Mouse (Mus musculus) testis, adult 2 months (tissue): ENCODE data around the gene Eif2ak4.

ENCODE experiments used
- CTCF ChIP-seq: fragments of 200-500 bp; IDR thresholded peaks from 2 replicates; pipeline ENCODE4 v1.5.1; 2012; ENCODE audit warnings: low read depth, mild to moderate bottlenecking, inconsistent platforms, low read length, moderate library complexity; ENCODE audit not compliant: control insufficient read depth, insufficient read depth, insufficient replicate concordance
- POLR2A ChIP-seq: fragments of 200-500 bp; IDR thresholded peaks from 2 replicates; pipeline ENCODE4 v1.6.1; 2012; ENCODE audit warnings: low read depth, mild to moderate bottlenecking, inconsistent platforms, low read length, moderate library complexity; ENCODE audit not compliant: control insufficient read depth

DNA sequence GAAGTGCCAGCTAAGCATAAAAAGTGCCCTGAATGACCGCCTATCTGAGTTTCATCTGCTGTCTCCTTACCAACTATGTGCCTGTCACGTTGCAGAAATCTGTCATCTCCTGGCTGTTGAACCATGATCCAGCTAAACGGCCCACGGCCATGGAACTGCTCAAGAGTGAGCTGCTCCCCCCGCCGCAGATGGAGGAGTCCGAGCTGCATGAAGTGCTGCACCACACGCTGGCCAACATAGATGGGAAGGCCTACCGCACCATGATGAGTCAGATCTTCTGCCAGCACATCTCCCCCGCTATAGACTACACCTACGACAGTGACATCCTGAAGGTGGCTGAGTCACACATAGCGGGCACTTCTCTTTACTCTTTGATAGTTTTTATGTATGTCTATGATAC lies 59.8 kb downstream of the Eif2ak4 start:
- TF ChIP-seq CTCF = no peak
- TF ChIP-seq POLR2A = no peak
